Mouse (Mus musculus) right cerebral cortex, postnatal 10 days (tissue): ENCODE results near the gene Ano5.

ENCODE experiments used
- DNase-seq, 2 experiments: peaks; one replicate each; pipeline ENCODE4 v3.0.0; 2021; ENCODE audit warnings: low spot score in 2 of 2

Ano5 gene

DNA sequence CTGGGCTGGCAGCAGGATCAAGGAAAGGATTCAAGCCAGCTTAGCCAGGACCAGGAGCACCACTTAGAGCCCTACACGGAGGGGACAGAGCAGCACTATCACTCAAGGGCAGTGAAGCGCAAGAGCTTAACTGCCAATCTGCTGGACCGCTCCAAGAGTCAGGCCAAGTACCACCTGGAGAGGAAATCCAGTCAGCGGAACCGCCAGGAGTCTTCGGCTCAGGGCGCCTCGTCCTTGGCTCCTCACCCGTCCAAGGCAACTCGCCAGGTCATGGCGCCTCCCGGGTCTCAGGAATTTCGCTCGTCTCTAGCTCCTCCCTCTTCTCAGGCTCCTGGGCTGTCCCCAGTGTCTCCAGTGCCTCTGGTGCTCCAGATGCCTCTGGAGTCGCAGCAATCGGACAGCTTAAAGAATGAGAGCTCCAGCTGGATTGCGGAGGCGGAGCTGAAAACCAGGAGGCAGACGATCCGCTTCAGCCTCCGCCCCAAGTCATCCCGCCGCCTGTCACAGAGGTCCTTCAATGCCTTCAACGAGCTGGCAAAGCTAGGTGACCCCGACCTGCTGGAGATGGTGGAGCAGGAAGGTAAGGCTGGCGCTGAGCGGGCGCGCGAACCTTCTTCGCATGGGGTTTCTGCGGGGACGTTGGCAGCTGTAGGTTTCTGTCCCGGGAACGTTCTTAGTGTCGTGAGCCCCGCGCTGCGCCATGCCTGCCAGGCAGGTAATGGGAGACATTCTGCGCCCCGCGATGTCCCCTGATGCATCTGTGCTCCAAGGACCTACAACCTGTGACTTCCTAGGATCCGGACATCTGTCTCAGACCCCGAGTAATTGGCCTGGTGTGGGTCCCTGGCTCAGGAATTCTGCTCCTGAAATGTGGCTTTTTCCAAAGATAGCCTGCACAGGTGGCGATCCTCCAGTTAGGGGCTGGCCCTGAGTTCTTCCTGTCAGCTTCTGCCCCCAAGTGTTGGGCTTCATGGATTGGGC, at the start of gene Ano5:
Ano5 (plus strand) TSS at position 359 of the 981 bp plus-strand sequence.
- peak; percentile 46 to 53 for DNase-seq

DNA sequence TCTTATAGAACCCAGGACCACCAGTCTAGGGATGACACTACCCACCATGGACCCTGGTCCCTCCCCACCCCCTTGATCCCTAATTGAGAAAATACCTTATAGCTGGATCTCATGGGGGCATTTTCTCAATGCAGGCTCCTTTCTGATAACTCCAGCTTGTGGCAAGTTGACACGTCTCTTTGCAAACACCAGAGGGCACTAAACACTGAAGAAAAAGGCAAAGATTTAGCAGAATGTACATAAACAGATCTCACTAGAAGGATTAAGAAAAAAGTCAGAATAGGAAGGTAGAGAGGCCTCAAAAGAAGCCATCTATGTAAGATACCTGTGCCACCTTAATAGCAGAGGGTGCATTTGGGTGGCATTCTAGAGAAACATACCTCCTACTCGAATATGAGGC, 11.4 kb upstream of the Ano5 start:
- no peak for DNase-seq

DNA sequence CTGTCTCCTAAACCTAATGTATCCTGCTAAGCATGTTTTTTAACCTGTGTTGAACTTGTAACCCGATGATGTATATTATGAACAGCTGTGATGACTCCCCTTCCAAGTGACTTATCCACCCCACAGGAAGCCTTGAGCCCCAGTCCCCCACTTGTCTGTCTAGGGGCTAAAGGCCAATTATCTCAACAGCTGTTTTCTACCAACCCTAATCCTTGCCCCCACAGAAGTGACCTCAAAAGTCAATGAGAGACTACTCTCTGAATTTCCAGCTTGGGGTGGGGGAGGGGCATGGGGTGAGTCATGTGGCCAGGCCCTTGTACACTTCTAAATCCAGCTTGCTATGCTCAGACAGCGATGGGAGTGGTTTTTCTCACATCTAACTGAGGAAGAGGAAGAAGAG, 6.9 kb upstream of the Ano5 start:
- no peak for DNase-seq

DNA sequence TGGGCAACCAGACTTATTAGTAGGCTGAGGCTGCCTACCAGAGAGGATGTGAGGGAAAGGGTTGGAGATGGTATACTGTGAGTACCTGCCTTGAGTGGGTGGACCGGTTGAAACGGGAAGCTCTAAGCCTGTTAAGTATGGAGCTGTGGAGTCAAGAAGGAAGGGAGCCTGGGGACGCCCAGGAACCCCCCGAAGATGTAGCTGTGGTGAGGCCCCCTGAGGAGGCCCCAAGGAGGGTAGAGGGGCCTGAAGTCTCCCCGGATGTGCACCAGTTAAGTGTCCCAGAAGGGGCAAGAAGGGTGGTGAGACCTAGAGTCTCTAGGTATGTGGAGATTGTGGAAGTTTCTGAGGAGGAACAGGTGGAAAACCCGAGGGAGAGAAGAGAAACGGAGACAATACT, 682 bp upstream of the Ano5 start:
- DNase-seq, result no peak

GRCm38 (mm10) chr7:51539344-51539743, 28.5 kb downstream of the Ano5 start:
- DNase-seq, result no peak

- peak in 1 of 2 experiments; percentile 23 for DNase-seq
These were observed 29.9 kb downstream of the Ano5 start for GRCm38 (mm10) chr7:51540736-51541135.

DNA sequence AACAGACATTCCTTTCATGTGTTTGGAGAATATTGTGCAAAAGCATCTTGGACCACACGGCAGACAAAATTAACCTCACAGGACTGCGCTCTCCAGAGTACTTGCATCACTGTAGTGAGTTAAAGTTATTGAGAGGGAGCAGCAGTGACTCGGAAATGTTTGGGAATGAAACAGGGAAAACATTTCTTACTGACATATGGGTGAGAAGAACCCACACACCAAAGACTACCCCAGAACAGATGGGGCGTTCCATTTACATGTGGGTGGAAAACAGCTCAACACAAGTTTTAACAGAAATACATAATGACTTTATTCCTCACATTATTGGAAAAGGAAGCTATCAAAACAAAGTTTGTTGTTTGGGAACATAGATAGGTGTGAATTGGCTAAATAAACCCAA, 89.2 kb downstream of the Ano5 start:
- DNase-seq, result peak in 1 of 2 experiments; percentile 26

- DNase-seq, result no peak
These were observed 92.9 kb downstream of the Ano5 start for GRCm38 (mm10) chr7:51603741-51604140.

DNA sequence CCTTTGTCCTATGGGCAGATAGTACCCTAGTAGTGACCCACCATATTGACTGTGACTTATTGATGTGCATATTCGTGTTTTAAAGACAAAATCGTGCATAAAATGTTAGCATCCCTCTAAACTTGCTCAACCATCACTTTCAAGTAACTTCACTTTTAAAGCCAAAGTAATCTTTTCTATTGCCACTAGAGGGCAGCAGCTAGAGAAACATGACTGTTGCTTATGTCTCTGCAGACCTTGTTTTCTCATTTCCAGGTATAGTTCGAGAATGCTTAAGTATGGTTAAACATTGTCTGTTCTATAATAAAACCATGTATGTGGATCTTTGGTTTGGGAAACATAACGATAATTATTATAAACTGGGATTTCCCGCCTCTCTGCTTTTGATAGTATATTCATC, 103.6 kb downstream of the Ano5 start:
- no peak for DNase-seq

DNA sequence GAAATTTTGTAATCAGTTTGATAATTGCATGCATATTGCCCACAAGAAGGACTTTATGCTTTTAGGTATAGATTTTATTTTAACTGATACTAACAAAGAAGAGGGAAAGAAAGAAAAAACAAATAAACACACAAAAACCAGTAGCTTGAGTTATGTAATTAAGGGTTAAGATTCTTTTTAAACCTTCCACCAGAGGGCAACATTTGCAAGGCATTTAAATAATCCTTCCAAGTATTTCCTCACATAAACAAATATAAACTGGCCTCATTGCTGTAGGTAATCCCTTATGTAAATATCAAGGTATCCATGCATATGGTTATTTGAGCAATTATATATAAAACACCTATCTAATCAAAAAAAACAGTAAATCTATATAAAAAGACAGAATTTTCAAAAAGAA, 107.1 kb downstream of the Ano5 start:
- DNase-seq, result no peak

DNA sequence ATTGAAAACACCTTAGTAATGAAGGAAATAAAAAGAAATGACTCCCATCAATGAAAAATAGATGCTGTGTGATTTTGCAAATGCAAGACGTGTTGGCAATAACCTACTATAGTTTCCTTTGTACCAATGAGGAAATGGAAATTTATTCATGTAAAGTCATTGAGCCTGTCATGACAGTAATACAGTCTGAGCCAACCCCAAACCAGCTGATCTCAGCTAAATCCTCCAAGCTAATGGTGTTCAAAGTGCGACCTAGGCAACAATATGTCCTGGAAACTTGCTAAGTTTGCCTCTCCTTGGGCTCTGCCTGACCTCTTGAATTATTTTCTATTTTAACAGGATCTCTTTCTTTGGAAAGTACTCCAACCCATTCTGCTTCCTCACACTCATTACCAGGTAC, 107.6 kb downstream of the Ano5 start:
- no peak for DNase-seq

DNA sequence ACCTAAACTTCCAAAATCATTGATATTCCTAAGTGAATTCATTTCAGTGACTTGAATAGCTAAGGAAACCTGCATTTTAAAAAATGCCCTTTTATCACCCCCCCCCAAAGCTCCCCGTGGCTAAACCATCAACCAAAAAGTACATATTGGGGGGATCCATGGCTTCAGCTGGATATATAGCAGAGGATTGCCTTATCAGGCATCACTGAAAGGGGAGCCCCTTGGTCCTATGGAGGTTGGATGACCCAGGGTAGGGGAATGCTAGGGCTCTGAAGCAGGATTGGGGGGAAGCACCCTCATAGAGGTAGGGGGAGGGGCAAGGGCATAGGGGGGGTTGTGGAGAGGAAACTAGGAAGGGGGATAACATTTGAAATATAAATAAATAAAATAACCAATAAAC, 109.1 kb downstream of the Ano5 start:
- DNase-seq, result no peak

DNA sequence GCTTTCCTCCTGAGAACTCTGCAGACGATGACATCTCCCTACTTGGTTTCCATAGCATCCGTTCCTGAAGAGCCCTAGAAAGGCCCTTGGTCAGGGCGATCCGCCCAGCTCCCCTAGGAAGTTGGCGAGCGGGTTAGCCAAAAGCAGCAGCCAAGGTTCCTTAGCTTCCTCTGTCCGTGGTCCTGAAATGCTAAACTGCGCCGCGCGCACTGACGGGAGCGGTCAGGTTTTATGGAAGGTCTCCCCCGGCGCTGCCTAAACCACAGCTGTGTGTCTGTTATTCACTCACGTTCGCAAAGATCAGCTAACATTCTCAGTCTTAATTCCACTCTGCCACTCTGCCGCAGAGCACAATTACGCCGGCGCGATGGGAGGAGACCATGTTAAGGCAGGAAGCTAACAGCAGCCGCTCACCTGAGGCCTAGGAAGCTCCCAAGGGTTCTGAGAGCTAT, 110.9 kb downstream of the Ano5 start, which contains the start of gene Slc17a6:
Slc17a6 (plus strand) TSS at position 313 of the 452 bp plus-strand sequence.
- DNase-seq, result peak; percentile 53 to 64

GRCm38 (mm10) chr7:51622196-51622595, 111.4 kb downstream of the Ano5 start:
- DNase-seq, result peak in 1 of 2 experiments; percentile 55

DNA sequence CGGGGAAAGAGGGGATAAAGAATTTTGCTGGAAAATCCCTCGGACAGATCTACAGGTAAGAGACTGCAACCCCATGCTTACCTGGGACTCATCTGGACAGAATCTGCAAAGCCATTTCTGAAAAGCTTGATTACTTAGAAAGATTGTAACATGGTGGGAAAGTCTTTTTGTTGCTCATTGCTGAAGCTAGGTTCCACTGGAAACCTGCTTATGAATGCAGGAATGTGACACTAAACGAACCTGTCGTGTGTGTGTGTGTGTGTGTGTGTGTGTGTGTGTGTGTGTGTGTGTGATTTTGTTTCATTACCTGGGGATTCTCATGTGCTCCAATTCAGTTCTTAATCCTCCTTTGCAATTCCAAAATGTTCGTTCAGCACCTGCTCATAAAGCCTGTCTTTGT, 111.8 kb downstream of the Ano5 start:
- DNase-seq, result no peak

DNA sequence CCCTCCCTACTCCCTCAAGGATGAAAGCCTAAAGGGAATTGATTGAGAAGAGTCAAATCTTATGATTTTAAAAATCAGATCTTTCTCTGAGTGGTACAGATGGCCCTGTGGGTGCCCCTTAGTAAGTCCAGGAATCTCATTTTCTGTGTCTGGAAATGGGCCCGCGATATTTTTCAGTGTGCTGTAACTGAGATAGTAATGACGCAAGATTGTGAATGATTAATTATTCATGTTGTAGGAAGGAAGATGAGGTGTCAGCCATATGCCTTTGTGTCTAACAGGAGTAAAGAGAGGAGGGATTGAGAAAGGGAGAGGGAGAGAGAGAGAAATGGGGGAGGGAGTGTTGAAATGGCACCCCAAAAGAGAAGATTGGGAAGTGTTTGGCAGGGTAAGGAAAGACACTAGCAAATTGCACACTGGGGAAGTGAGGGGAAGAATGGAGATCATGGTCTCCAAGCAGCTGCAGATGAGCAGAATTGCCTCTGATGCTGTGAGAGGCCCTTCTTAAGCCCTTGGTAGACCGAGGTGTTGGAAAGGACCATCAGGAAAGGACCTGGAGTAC, 113.6 kb downstream of the Ano5 start:
- DNase-seq, result peak in 1 of 2 experiments; percentile 30

DNA sequence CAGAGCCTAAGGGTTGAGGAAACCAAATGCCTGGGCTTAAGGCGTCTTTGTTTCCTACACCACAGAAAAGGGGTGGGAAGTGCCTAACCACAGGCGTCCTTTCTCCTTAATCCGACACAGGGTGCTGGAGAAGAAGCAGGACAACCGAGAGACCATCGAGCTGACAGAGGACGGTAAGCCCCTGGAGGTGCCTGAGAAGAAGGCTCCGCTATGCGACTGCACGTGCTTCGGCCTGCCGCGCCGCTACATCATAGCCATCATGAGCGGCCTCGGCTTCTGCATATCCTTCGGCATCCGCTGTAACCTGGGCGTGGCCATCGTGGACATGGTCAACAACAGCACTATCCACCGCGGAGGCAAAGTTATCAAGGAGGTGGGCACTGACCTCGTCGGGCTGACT, 114.3 kb downstream of the Ano5 start:
- peak in 1 of 2 experiments; percentile 53 for DNase-seq

DNA sequence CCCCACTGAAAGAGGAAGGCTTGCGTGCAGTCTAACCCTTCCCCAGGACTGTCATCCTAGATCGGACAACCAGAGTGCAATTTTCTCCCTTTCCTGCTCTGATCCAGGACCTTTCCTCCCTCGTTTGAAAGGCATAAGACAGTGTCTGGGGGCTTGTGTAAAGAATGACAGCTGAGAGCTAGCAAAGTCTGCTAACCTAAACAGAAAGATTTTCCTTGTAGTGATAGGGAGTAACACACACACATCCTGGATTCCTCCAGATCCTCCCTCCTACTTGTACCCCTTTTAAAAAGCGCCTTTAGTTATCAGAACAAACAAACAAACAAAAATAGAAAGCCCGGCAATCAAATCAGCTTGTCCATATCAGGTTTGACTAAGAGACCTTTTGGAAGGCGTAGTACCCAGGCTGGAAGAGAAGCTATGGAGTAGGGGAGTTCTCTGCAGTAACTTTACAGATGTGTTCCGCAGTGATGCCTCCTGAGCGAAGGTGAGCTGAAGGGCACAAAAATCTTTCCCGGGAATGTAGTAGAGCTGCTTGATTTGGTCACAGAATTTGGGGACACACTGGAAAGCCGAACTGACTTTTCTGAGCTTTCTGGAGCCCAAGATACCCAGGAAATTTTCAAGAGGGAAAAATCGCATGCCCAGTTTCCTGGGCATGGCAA, 114.9 kb downstream of the Ano5 start:
- no peak for DNase-seq

DNA sequence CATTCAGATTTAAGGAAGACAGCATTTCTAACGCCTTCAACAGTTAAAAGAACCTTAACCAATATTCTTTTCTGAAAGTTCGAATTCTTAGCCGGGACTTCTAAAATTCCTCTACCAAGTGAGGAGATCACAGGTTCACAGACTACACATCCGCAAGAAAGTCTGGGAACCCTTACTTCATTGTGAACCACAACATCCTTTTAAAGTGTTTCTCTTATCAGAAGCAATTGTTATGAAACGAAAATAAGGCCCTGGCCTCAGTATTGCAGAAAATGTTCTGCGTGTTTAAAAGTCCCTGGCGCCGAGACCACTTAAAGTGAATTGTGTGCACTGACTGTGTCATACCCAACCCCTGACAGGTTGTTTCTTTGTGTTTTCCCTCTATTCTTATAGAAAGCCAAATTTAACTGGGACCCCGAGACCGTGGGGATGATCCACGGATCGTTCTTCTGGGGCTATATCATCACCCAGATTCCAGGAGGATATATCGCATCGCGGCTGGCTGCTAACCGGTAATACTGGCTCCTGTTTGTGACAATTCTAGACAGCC, 115.7 kb downstream of the Ano5 start:
- DNase-seq, result no peak

GRCm38 (mm10) chr7:51627001-51627631, 116.3 kb downstream of the Ano5 start:
- DNase-seq, result peak; percentile 45 to 47

DNA sequence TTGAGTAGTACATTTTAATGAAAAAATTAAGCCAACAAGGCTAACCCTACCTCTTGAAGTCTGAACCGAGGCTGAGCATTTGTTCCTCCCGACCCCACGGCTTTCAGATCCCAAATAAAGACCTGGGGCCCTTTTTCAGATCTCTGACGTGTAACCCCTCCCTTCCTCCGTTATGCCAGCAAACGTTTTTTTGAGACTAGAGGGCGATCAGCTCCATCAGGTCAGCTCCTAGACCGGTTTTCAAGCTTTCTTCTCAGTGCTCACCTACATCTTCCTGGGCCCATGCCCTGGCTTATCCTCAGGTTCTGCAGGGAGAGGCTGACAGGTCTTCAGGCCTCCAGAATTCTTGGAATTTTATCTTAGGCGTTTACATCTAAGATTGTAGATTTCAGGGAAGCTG, 116.8 kb downstream of the Ano5 start:
- DNase-seq, result no peak

DNA sequence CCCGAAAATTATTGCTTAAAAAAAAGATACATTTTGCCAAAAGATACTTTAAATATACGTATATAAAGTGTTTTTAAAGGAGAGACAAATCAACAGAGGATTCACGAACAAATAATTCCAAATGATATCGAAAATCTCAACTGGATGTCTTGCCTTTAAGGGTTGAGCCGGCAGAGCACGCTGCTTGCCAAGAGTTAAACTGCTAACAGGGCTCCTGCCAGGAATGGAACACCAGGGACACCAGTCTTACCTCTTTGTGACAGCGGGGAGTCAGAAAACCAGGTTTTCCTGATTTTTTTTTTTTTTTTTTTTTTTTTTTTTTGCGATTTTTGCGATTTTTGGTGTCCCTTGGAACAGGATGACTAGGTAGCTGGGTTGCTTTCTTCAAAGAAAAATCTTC, 117.5 kb downstream of the Ano5 start:
- peak in 1 of 2 experiments; percentile 29 for DNase-seq
